Mouse (Mus musculus) heart, embryonic 14.5 days (tissue): ENCODE data around the gene Smim22. TPM values are rescaled to one million over a fixed set of nuclear protein-coding genes. Genes with fewer than 3 reads are reported as not detected.

ENCODE experiments used
- ATAC-seq: fragments of 200-750 bp; cut with Nextera tagmentation; 2 replicates; pipeline ENCODE4 v1.8.0; 2017; ENCODE audit warnings: low read depth, moderate TSS enrichment; ENCODE audit not compliant: insufficient number of reproducible peaks, insufficient read depth, low FRiP score
- H3K27ac ChIP-seq, 2 experiments: fragments of 200-500 bp in 1 of 2; fragments of 300-500 bp in 1 of 2; sonication (generic) in 1 of 2; replicated peaks in 1 of 2; 2 replicates each; pipeline ENCODE4 v1.5.1; 2012 to 2014; ENCODE audit warnings: low read depth in 2 of 2, low read length in 2 of 2, control low read depth in 1 of 2, mild to moderate bottlenecking in 1 of 2, mixed read lengths in 1 of 2; ENCODE audit not compliant: control insufficient read depth in 1 of 2, insufficient read depth in 1 of 2
- H3K27me3 ChIP-seq: fragments of 300-500 bp; sonication (generic); 2 replicates; pipeline ENCODE4 v1.6.1; 2014; ENCODE audit warnings: mild to moderate bottlenecking, low read length, control low read depth; ENCODE audit not compliant: control insufficient read depth, insufficient read depth
- H3K36me3 ChIP-seq: fragments of 300-500 bp; sonication (generic); 2 replicates; pipeline ENCODE4 v1.6.1; 2014; ENCODE audit warnings: mild to moderate bottlenecking, control low read depth, low read length, mixed read lengths; ENCODE audit not compliant: control insufficient read depth, insufficient read depth
- H3K4me1 ChIP-seq, 2 experiments: fragments of 200-500 bp in 1 of 2; fragments of 300-500 bp in 1 of 2; sonication (generic) in 1 of 2; 2 replicates each; pipeline ENCODE4 v1.6.1; 2012 to 2014; ENCODE audit warnings: low read length in 2 of 2, control low read depth in 1 of 2, mixed read lengths in 1 of 2; ENCODE audit not compliant: control insufficient read depth in 2 of 2, insufficient read depth in 2 of 2
- H3K4me2 ChIP-seq: fragments of 300-500 bp; sonication (generic); 2 replicates; pipeline ENCODE4 v1.6.1; 2014; ENCODE audit warnings: mild to moderate bottlenecking, low read length
- H3K4me3 ChIP-seq, 2 experiments: fragments of 200-500 bp in 1 of 2; fragments of 300-500 bp in 1 of 2; sonication (generic) in 1 of 2; 2 replicates each; pipeline ENCODE4 v1.5.1; 2012 to 2014; ENCODE audit warnings: low read length in 2 of 2, mild to moderate bottlenecking in 2 of 2, control low read depth in 1 of 2, low read depth in 1 of 2, moderate library complexity in 1 of 2; ENCODE audit not compliant: control insufficient read depth in 1 of 2, insufficient read depth in 1 of 2
- H3K9ac ChIP-seq: fragments of 300-500 bp; sonication (generic); 2 replicates; pipeline ENCODE4 v1.6.1; 2014; ENCODE audit warnings: mild to moderate bottlenecking, low read length
- H3K9me3 ChIP-seq: fragments of 300-500 bp; sonication (generic); 2 replicates; pipeline ENCODE4 v1.6.1; 2016; ENCODE audit warnings: low read length, control low read depth; ENCODE audit not compliant: control insufficient read depth
- WGBS: fragments of 180-500 bp; shearing (Covaris S2); extraction: QIAGEN DNeasy Blood & Tissue Kit; methylation state at CpG from one replicate; pipeline ENCODE4 v1.1.7; 2014; 5-methylcytosine and 5-hydroxymethylcytosine counted together
- polyA plus RNA-seq: library from polyadenylated mRNA; unstranded; fragments of >200 nt; fragmentation: Nextera tagmentation; extraction: Ambion mirVana; gene quantifications from 2 replicates; pipeline ENCODE4 v1.2.1, GENCODE M21; 2014

Smim22 gene
- polyA plus RNA-seq, 1 experiment from 2014 or later: 3.3 TPM

- no peak overlapping the region for H3K4me2 ChIP-seq
- no peaks in the 10 kb centered on the region for H3K27me3 ChIP-seq
- H3K36me3 ChIP-seq: peaks cover 14% of the 10 kb centered on the region
- no peak overlapping the region for H3K27ac ChIP-seq
- H3K4me1 ChIP-seq: peaks cover 7 to 20% of the 10 kb centered on the region in 2 experiments
- ATAC-seq: no peak
- no peaks in the 10 kb centered on the region for H3K9me3 ChIP-seq
- H3K4me3 ChIP-seq: no peak overlapping the region
- WGBS: 86% methylated on average over 10 of the region's 10 CpGs
- H3K9ac ChIP-seq: no peak overlapping the region
Measured at GRCm38 (mm10) chr16:5010371-5010935, 3.4 kb downstream of the Smim22 start.

GRCm38 (mm10) chr16:5011285-5011684, 4.2 kb downstream of the Smim22 start:
- Histone ChIP-seq H3K27me3 (no peaks in the 10 kb centered on the region), H3K4me3 (no peak overlapping the region), H3K9ac (no peak overlapping the region), H3K4me1 (peaks cover 7 to 20% of the 10 kb centered on the region in 2 experiments), H3K4me2 (no peak overlapping the region), H3K9me3 (no peaks in the 10 kb centered on the region), H3K27ac (no peak overlapping the region), H3K36me3 (peaks cover 22% of the 10 kb centered on the region)
- ATAC-seq: no peak
- WGBS: 90% methylated on average over 7 of the region's 7 CpGs

- H3K9me3 ChIP-seq: no peaks in the 10 kb centered on the region
- H3K27ac ChIP-seq: peak overlapping the region in 1 of 2 experiments; percentile 20; a peak in 2 of 4 replicates
- H3K9ac ChIP-seq: peak overlapping the region; percentile 78
- ATAC-seq: no peak
- H3K36me3 ChIP-seq: peaks cover 32% of the 10 kb centered on the region
- 51% methylated on average over 13 of the region's 13 CpGs for WGBS
- H3K4me3 ChIP-seq: peak overlapping the region; percentile 68 to 73; a peak in 3 of 4 replicates
- peak overlapping the region; percentile 93 for H3K4me2 ChIP-seq
- no peaks in the 10 kb centered on the region for H3K27me3 ChIP-seq
- H3K4me1 ChIP-seq: peaks cover 5 to 12% of the 10 kb centered on the region in 2 experiments
Measured at GRCm38 (mm10) chr16:5012036-5013005, 5.2 kb downstream of the Smim22 start.

- Histone ChIP-seq H3K4me2 (peak within 1 kb of the TSS; percentile 93), H3K4me1 (peaks cover 5 to 9% of the 10 kb centered on the region in 2 experiments; a peak in 3 of 4 replicates), H3K27ac (peak within 1 kb of the TSS in 1 of 2 experiments; percentile 20; a peak in 2 of 4 replicates), H3K9ac (peak within 1 kb of the TSS; percentile 78), H3K36me3 (peaks cover 42% of the 10 kb centered on the region), H3K27me3 (no peaks in the 10 kb centered on the region), H3K9me3 (no peaks in the 10 kb centered on the region), H3K4me3 (peak within 1 kb of the TSS; percentile 68 to 73)
- peak; percentile 98 for ATAC-seq
- under 1% methylated on average over 61 of the region's 63 CpGs for WGBS
Measured at GRCm38 (mm10) chr16:5013054-5013838, 6.2 kb downstream of the Smim22 start, which contains the start of gene Rogdi. Gene Rogdi, minus strand, starts transcription at chr16:5013553.

GRCm38 (mm10) chr16:5014578-5014977, 7.5 kb downstream of the Smim22 start:
- Histone ChIP-seq H3K9ac (no peak overlapping the region), H3K4me2 (no peak overlapping the region), H3K27ac (no peak overlapping the region), H3K4me3 (no peak overlapping the region), H3K27me3 (no peaks in the 10 kb centered on the region), H3K4me1 (peaks cover 5 to 9% of the 10 kb centered on the region in 2 experiments; a peak in 3 of 4 replicates), H3K9me3 (no peaks in the 10 kb centered on the region), H3K36me3 (peaks cover 55% of the 10 kb centered on the region)
- ATAC-seq: no peak
- 83% methylated on average over 4 of the region's 4 CpGs for WGBS

- no peak overlapping the region for H3K4me2 ChIP-seq
- H3K36me3 ChIP-seq: peaks cover 100% of the 10 kb centered on the region
- no peak overlapping the region for H3K9ac ChIP-seq
- no peak for ATAC-seq
- no peak overlapping the region for H3K27ac ChIP-seq
- H3K27me3 ChIP-seq: no peaks in the 10 kb centered on the region
- WGBS: 93% methylated on average over 3 of the region's 3 CpGs
- H3K4me3 ChIP-seq: no peak overlapping the region
- H3K4me1 ChIP-seq: no peaks in the 10 kb centered on the region
- no peaks in the 10 kb centered on the region for H3K9me3 ChIP-seq
Measured at GRCm38 (mm10) chr16:5024021-5024420, 16.9 kb downstream of the Smim22 start.

GRCm38 (mm10) chr16:5029847-5030246, 22.8 kb downstream of the Smim22 start:
- ATAC-seq: no peak
- Histone ChIP-seq H3K27me3 (no peaks in the 10 kb centered on the region), H3K9ac (no peak overlapping the region), H3K9me3 (no peaks in the 10 kb centered on the region), H3K4me1 (no peaks in the 10 kb centered on the region), H3K27ac (no peak overlapping the region), H3K4me3 (no peak overlapping the region), H3K4me2 (no peak overlapping the region), H3K36me3 (peaks cover 100% of the 10 kb centered on the region)
- WGBS: 64% methylated on average over 2 of the region's 2 CpGs
